Comparison of ENCODE assay signal across 8 mouse cellular contexts in genomic region chr5:124019348-124020216, GRCm38 (mm10). TPM values are rescaled to one million over a fixed set of nuclear protein-coding genes. Genes with fewer than 3 reads are reported as not detected.
DNase-seq lines count a peak whose midpoint lies in the region; ATAC-seq and TF ChIP-seq lines count a peak whose summit lies in the region.

No protein-coding gene starts in this region.

- TF ChIP-seq EP300 in stomach, postnatal 0 days (optimal IDR thresholded peaks at IDR 0.05) = no peak

- H3K4me2 ChIP-seq in hindbrain, embryonic 13.5 days = 0 out of 2 replicates have a peak overlapping the region, but pooled peaks have one; percentile 1
- 0 out of 2 replicates have a peak overlapping the region, but pooled peaks have one; percentile 8 for H3K4me2 ChIP-seq in stomach, postnatal 0 days (replicated peaks; ENCODE audit: low read depth)

- peaks cover 15% of the 10 kb centered on the region for H3K36me3 ChIP-seq in hindbrain, embryonic 13.5 days
- no peaks in the 10 kb centered on the region for H3K36me3 ChIP-seq in stomach, postnatal 0 days (ENCODE audit: control insufficient read depth, insufficient read depth, low read length)

- H3K27me3 ChIP-seq in hindbrain, embryonic 13.5 days = no peaks in the 10 kb centered on the region
- no peaks in the 10 kb centered on the region for H3K27me3 ChIP-seq in stomach, postnatal 0 days (ENCODE audit: control insufficient read depth, insufficient read depth, low read length)

- WGBS in hindbrain, embryonic 13.5 days = 70% methylated on average over 12 of the region's 12 CpGs
- WGBS in stomach, postnatal 0 days = 55% methylated on average over 12 of the region's 12 CpGs

- H3K9ac ChIP-seq in hindbrain, embryonic 13.5 days = no peak overlapping the region
- H3K9ac ChIP-seq in stomach, postnatal 0 days (ENCODE audit: low read length) = no peak overlapping the region

- no peaks in the 10 kb centered on the region for H3K9me3 ChIP-seq in hindbrain, embryonic 13.5 days
- H3K9me3 ChIP-seq in stomach, postnatal 0 days (ENCODE audit: control insufficient read depth, low read length) = no peaks in the 10 kb centered on the region

- H3K4me3 ChIP-seq in hindbrain, embryonic 13.5 days = no peak overlapping the region
- H3K4me3 ChIP-seq in stomach, postnatal 0 days (ENCODE audit: low read depth, low read length) = no peak overlapping the region

- ATAC-seq in hindbrain, embryonic 13.5 days (ENCODE audit: low FRiP score) = no peak
- peak; percentile 45 for ATAC-seq in megakaryocyte, adult 5-6 weeks (ENCODE audit: poor library complexity, severe bottlenecking)
- ATAC-seq in stomach, postnatal 0 days (ENCODE audit: low FRiP score, low TSS enrichment) = no peak

- H3K4me1 ChIP-seq in hindbrain, embryonic 13.5 days (replicated peaks) = peaks cover 81% of the 10 kb centered on the region
- H3K4me1 ChIP-seq in stomach, postnatal 0 days (replicated peaks; ENCODE audit: control insufficient read depth, insufficient read depth) = peaks cover 6% of the 10 kb centered on the region

- TF ChIP-seq CTCF in stomach, postnatal 0 days (IDR thresholded peaks at IDR 0.05; ENCODE audit: low read depth) = no peak

- peak; percentile 38 for DNase-seq in cerebellum, adult 11 months
- DNase-seq in cerebellum, adult 9-10 months = no peak
- peak; percentile 85 for DNase-seq in adrenal gland, adult 8-10 months
- DNase-seq in frontal cortex, adult 2 months (ENCODE audit: extremely low spot score in 1 of 2, low spot score in 1 of 2) = peak; percentile 94
- DNase-seq in left cerebral cortex, adult 9 months (ENCODE audit: low spot score in 2 of 2) = peak; percentile 84 to 93
- no peak for DNase-seq in stomach, postnatal 0 days (ENCODE audit: low spot score)

- H3K27ac ChIP-seq in hindbrain, embryonic 13.5 days = peak overlapping the region; percentile 62
- H3K27ac ChIP-seq in stomach, postnatal 0 days (replicated peaks) = no peak overlapping the region

RNA-seq across cellular contexts. Expression of gene Vps37b, which starts 12.5 kb away (rescaled TPM):
- total RNA-seq in adrenal gland, adult 8-10 months (2022) = 100 to 1,000 TPM in 1 of 4 experiments, 10 to 100 TPM in 3; 76.1 to 101 (median 91.9) TPM
- 46.3 and 53.0 TPM in 2 replicates for polyA plus RNA-seq in frontal cortex, adult 2 months (2012; rRNA removed)
- polyA plus RNA-seq in hindbrain, embryonic 13.5 days (2015; fragmentation: Nextera tagmentation; extraction: Ambion mirVana) = 79.3 and 84.7 TPM in 2 replicates
- 28.9 and 29.2 TPM in 2 replicates for total RNA-seq in megakaryocyte, adult 5-6 weeks (2015)
- total RNA-seq in megakaryocyte, adult 5-6 weeks (2017) = 29.1 and 29.9 TPM in 2 replicates
- 31.0 and 35.8 TPM in 2 replicates for polyA plus RNA-seq in stomach, postnatal 0 days (2015; fragmentation: Nextera tagmentation; extraction: Ambion mirVana)

RNA-seq across cellular contexts. Expression of gene Hip1r, which starts 46.2 kb away (rescaled TPM):
- 10 to 100 TPM; 13.2 to 29.8 (median 22.8) TPM for total RNA-seq in adrenal gland, adult 8-10 months (2022)
- 40.3 and 41.5 TPM in 2 replicates for polyA plus RNA-seq in frontal cortex, adult 2 months (2012; rRNA removed)
- polyA plus RNA-seq in hindbrain, embryonic 13.5 days (2015; fragmentation: Nextera tagmentation; extraction: Ambion mirVana) = 21.4 and 25.5 TPM in 2 replicates
- 6.0 and 6.6 TPM in 2 replicates for total RNA-seq in megakaryocyte, adult 5-6 weeks (2015)
- total RNA-seq in megakaryocyte, adult 5-6 weeks (2017) = 12.1 and 13.0 TPM in 2 replicates
- 31.2 and 32.2 TPM in 2 replicates for polyA plus RNA-seq in stomach, postnatal 0 days (2015; fragmentation: Nextera tagmentation; extraction: Ambion mirVana)

Comparison
In these comparisons a context has a peak if more than half of its experiments do, and no peak if none do; other contexts are left out.
1. DNase-seq: peak in cerebellum, adult 11 months (single experiment), adrenal gland, adult 8-10 months (single experiment), frontal cortex, adult 2 months (2 of 2) and left cerebral cortex, adult 9 months (2 of 2); none in cerebellum, adult 9-10 months (single experiment) and stomach, postnatal 0 days (single experiment).